Mouse (Mus musculus) MEL (cell line): ENCODE measurements around the gene Myo1g. TPM values are rescaled to one million over a fixed set of nuclear protein-coding genes. Genes with fewer than 3 reads are reported as not detected.
A peak's percentile ranks its signal among the peaks of the same experiment; 100 is the strongest.

Source experiments
- DNase-seq: peaks from one replicate; pipeline ENCODE4 v3.0.0; 2011; ENCODE audit warnings: low read depth, low spot score
- H3K27ac ChIP-seq: 2 replicates; pipeline ENCODE4 v1.5.1; 2012; ENCODE audit warnings: low read depth, mild to moderate bottlenecking, control low read depth, low read length, moderate library complexity; ENCODE audit not compliant: control insufficient read depth
- H3K27me3 ChIP-seq, 2 experiments: fragments of 150-350 bp in 1 of 2; sonication (generic) in 1 of 2; 2 replicates each; pipeline ENCODE4 v1.6.1; 2012; ENCODE audit warnings: low read length in 2 of 2, mild to moderate bottlenecking in 2 of 2, improper control_type of control experiment in 1 of 2, moderate library complexity in 1 of 2; ENCODE audit not compliant: insufficient read depth in 2 of 2, control insufficient read depth in 1 of 2
- H3K36me3 ChIP-seq, 2 experiments: 2 replicates each; pipeline ENCODE4 v1.6.1; 2012 to 2014; ENCODE audit warnings: low read length in 2 of 2, improper control_type of control experiment in 1 of 2, inconsistent platforms in 1 of 2, mild to moderate bottlenecking in 1 of 2; ENCODE audit not compliant: insufficient read depth in 2 of 2, control insufficient read depth in 1 of 2
- H3K4me1 ChIP-seq, 2 experiments: fragments of 150-350 bp in 1 of 2; sonication (generic) in 1 of 2; 2 replicates each; pipeline ENCODE4 v1.6.1; 2012; ENCODE audit warnings: low read length in 2 of 2, improper control_type of control experiment in 1 of 2, mild to moderate bottlenecking in 1 of 2; ENCODE audit not compliant: insufficient read depth in 2 of 2, control insufficient read depth in 1 of 2
- H3K4me3 ChIP-seq, 2 experiments: fragments of 150-350 bp in 1 of 2; sonication (generic) in 1 of 2; 2 replicates each; pipeline ENCODE4 v1.5.1; 2012; ENCODE audit warnings: low read depth in 2 of 2, low read length in 2 of 2, mild to moderate bottlenecking in 2 of 2, moderate library complexity in 2 of 2, control low read depth in 1 of 2, improper control_type of control experiment in 1 of 2; ENCODE audit not compliant: control insufficient read depth in 1 of 2, insufficient read depth in 1 of 2
- H3K79me2 ChIP-seq: 2 replicates; pipeline ENCODE4 v1.6.1; 2012; ENCODE audit warnings: mild to moderate bottlenecking, low read length, moderate library complexity; ENCODE audit not compliant: control insufficient read depth, poor library complexity, insufficient read depth
- H3K9ac ChIP-seq: 2 replicates; pipeline ENCODE4 v1.6.1; 2012; ENCODE audit warnings: low read depth, mild to moderate bottlenecking, control low read depth, low read length, moderate library complexity; ENCODE audit not compliant: control insufficient read depth, poor library complexity, severe bottlenecking
- H3K9me3 ChIP-seq: fragments of 150-350 bp; sonication (generic); replicated peaks from 2 replicates; pipeline ENCODE4 v1.6.1; 2012; ENCODE audit warnings: mild to moderate bottlenecking, low read length, improper control_type of control experiment, moderate library complexity; ENCODE audit not compliant: insufficient read depth
- CHD1 ChIP-seq: IDR thresholded peaks from 2 replicates; pipeline ENCODE4 v1.6.1; 2012; ENCODE audit warnings: low read depth, mild to moderate bottlenecking, inconsistent platforms, low read length, improper control_type of control experiment
- CHD2 ChIP-seq: IDR thresholded peaks from 2 replicates; pipeline ENCODE4 v1.6.1; 2011; ENCODE audit warnings: low read length, improper control_type of control experiment
- ETS1 ChIP-seq: IDR thresholded peaks from 2 replicates; pipeline ENCODE4 v1.6.1; 2012; ENCODE audit warnings: low read depth, mild to moderate bottlenecking, inconsistent platforms, low read length, improper control_type of control experiment, moderate library complexity
- MAFK ChIP-seq: IDR thresholded peaks from 2 replicates; pipeline ENCODE4 v1.6.1; 2011; ENCODE audit warnings: low read depth, mild to moderate bottlenecking, low read length, improper control_type of control experiment, borderline replicate concordance
- MEF2A ChIP-seq: IDR thresholded peaks from 2 replicates; pipeline ENCODE4 v1.6.1; 2014; ENCODE audit warnings: low read depth, mild to moderate bottlenecking, inconsistent platforms, low read length, improper control_type of control experiment; ENCODE audit not compliant: poor library complexity, insufficient replicate concordance, severe bottlenecking; ENCODE audit errors: extremely low read depth
- MYB ChIP-seq: IDR thresholded peaks from 2 replicates; pipeline ENCODE4 v1.6.1; 2011; ENCODE audit warnings: mild to moderate bottlenecking, low read depth, low read length, improper control_type of control experiment
- NRF1 ChIP-seq: IDR thresholded peaks from 2 replicates; pipeline ENCODE4 v1.6.1; 2014; ENCODE audit warnings: low read depth, mild to moderate bottlenecking, inconsistent platforms, low read length, improper control_type of control experiment, moderate library complexity; ENCODE audit not compliant: poor library complexity, insufficient read depth, severe bottlenecking
- POLR2A ChIP-seq, 2 experiments: IDR thresholded peaks; 2 replicates each; pipeline ENCODE4 v1.6.1; 2011 to 2012; ENCODE audit warnings: low read length in 2 of 2, mild to moderate bottlenecking in 2 of 2, control low read depth in 1 of 2, improper control_type of control experiment in 1 of 2, low read depth in 1 of 2, moderate library complexity in 1 of 2; ENCODE audit not compliant: control insufficient read depth in 1 of 2, insufficient read depth in 1 of 2, poor library complexity in 1 of 2
- RAD21 ChIP-seq: IDR thresholded peaks from 2 replicates; pipeline ENCODE4 v1.6.1; 2011; ENCODE audit warnings: mild to moderate bottlenecking, low read depth, low read length, improper control_type of control experiment
- SIN3A ChIP-seq: IDR thresholded peaks from 2 replicates; pipeline ENCODE4 v1.6.1; 2012; ENCODE audit warnings: low read length, improper control_type of control experiment, inconsistent platforms
- SMC3 ChIP-seq: IDR thresholded peaks from 2 replicates; pipeline ENCODE4 v1.6.1; 2011; ENCODE audit warnings: low read depth, low read length, improper control_type of control experiment
- TBP ChIP-seq: IDR thresholded peaks from 2 replicates; pipeline ENCODE4 v1.8.0; 2011; ENCODE audit warnings: low read depth, low read length, improper control_type of control experiment
- USF1 ChIP-seq: IDR thresholded peaks from 2 replicates; pipeline ENCODE4 v1.6.1; 2014; ENCODE audit warnings: low read depth, mild to moderate bottlenecking, inconsistent platforms, low read length, improper control_type of control experiment, moderate library complexity
- ZMIZ1 ChIP-seq: IDR thresholded peaks from 2 replicates; pipeline ENCODE4 v1.6.1; 2012; ENCODE audit warnings: low read depth, mild to moderate bottlenecking, inconsistent platforms, low read length, improper control_type of control experiment, moderate library complexity
- ZNF384 ChIP-seq: IDR thresholded peaks from 2 replicates; pipeline ENCODE4 v1.6.1; 2012; ENCODE audit warnings: low read depth, mild to moderate bottlenecking, inconsistent platforms, low read length, improper control_type of control experiment
- polyA plus RNA-seq, 2 experiments: library from polyadenylated mRNA; stranded (reverse) in 1 of 2; unstranded in 1 of 2; fragments of >175 nt in 1 of 2; fragments of >200 nt in 1 of 2; gene quantifications; 2 replicates each; pipeline versions ENCODE4 v1.2.1 to v1.2.4; 2012; ENCODE audit warnings: low replicate concordance in 2 of 2, low read depth in 1 of 2; ENCODE audit not compliant: insufficient read length in 2 of 2, insufficient read depth in 1 of 2, missing spikeins in 1 of 2
- total RNA-seq: library from RNA; depleted of rRNA; stranded (reverse); fragments of 300-350 nt; gene quantifications from 2 replicates; pipeline ENCODE4 v1.2.3, GENCODE M21; 2012

Gene Myo1g
- total and polyA plus RNA-seq, 3 experiments, result 19.4 to 33.3 TPM; not detected in 1

- TF ChIP-seq NRF1, result 0 out of 2 replicates have a peak, but pooled peaks have one; percentile 22
- TF ChIP-seq CHD1, result 0 out of 2 replicates have a peak, but pooled peaks have one; percentile 90
- TF ChIP-seq SIN3A, result peak; percentile 75
- TF ChIP-seq SMC3, result peak; percentile 2; the same call in 1 of the 2 replicates
- peak; percentile 94 to 98 for TF ChIP-seq POLR2A (IDR thresholded peaks at IDR 0.05; ENCODE audit: control insufficient read depth in 1 of 2, insufficient read depth in 1 of 2, low read depth in 1 of 2, low read length in 2 of 2, poor library complexity in 1 of 2)
- no peak for TF ChIP-seq MYB
- no peak for TF ChIP-seq MAFK
- TF ChIP-seq ETS1, result peak; percentile 70
- peak; percentile 83 for TF ChIP-seq USF1
- no peak; the same call in 1 of the 2 replicates for TF ChIP-seq ZMIZ1
- TF ChIP-seq RAD21, result no peak
- TF ChIP-seq CHD2, result no peak
- TF ChIP-seq TBP, result peak; percentile 89
These were observed 25.6 kb upstream of the Myo1g start, which contains the start of gene Ccm2 (continued) for GRCm38 (mm10) chr11:6546205-6547013.

- peaks cover 3 to 10% of the 10 kb centered on the region in 2 experiments; a peak in 1 of 4 replicates for H3K4me1 ChIP-seq
- 0 out of 2 replicates have a peak, but pooled peaks have one; percentile 5 for TF ChIP-seq CHD1
- no peak for TF ChIP-seq MYB
- peak; percentile 71 for TF ChIP-seq ZNF384
- H3K4me3 ChIP-seq, result peak overlapping the region; percentile 46 to 48
- H3K27ac ChIP-seq, result peak overlapping the region; percentile 88
- H3K36me3 ChIP-seq, result peaks cover 3 to 21% of the 10 kb centered on the region in 2 experiments; a peak in 3 of 4 replicates
- H3K9me3 ChIP-seq, result no peaks in the 10 kb centered on the region
- no peaks in the 10 kb centered on the region for H3K27me3 ChIP-seq
- peak; percentile 40 for DNase-seq
- H3K79me2 ChIP-seq, result peaks cover 41% of the 10 kb centered on the region
- H3K9ac ChIP-seq, result peak overlapping the region; percentile 96
These were observed 25.1 kb upstream of the Myo1g start for GRCm38 (mm10) chr11:6545857-6546192.

- peak overlapping the region; percentile 96 for H3K9ac ChIP-seq
These were observed 24.6 kb upstream of the Myo1g start for GRCm38 (mm10) chr11:6545186-6545856.

More at GRCm38 (mm10) chr11:6545186-6545856, 24.6 kb upstream of the Myo1g start:
- Histone ChIP-seq H3K36me3 (peaks cover 3 to 21% of the 10 kb centered on the region in 2 experiments; a peak in 3 of 4 replicates), H3K4me3 (peak overlapping the region; percentile 46 to 48; a peak in 3 of 4 replicates), H3K27me3 (no peaks in the 10 kb centered on the region), H3K27ac (peak overlapping the region; percentile 88), H3K79me2 (peaks cover 36% of the 10 kb centered on the region), H3K4me1 (peaks cover 3 to 10% of the 10 kb centered on the region in 2 experiments; a peak in 1 of 4 replicates), H3K9me3 (no peaks in the 10 kb centered on the region)
- DNase-seq, result no peak
- TF ChIP-seq CHD1 (0 out of 2 replicates have a peak, but pooled peaks have one; percentile 2), MAFK (no peak), MEF2A (no peak)
